Mouse (Mus musculus) c-Kit-positive CD71-negative TER-119-negative erythroid progenitor cells, embryonic 14.5 days (primary cell): ENCODE results near the gene Slc27a5.

Source experiments
- DNase-seq: peaks from one replicate; pipeline ENCODE4 v3.0.0-alpha.2; 2013; ENCODE audit warnings: low read depth

Gene Slc27a5

DNA sequence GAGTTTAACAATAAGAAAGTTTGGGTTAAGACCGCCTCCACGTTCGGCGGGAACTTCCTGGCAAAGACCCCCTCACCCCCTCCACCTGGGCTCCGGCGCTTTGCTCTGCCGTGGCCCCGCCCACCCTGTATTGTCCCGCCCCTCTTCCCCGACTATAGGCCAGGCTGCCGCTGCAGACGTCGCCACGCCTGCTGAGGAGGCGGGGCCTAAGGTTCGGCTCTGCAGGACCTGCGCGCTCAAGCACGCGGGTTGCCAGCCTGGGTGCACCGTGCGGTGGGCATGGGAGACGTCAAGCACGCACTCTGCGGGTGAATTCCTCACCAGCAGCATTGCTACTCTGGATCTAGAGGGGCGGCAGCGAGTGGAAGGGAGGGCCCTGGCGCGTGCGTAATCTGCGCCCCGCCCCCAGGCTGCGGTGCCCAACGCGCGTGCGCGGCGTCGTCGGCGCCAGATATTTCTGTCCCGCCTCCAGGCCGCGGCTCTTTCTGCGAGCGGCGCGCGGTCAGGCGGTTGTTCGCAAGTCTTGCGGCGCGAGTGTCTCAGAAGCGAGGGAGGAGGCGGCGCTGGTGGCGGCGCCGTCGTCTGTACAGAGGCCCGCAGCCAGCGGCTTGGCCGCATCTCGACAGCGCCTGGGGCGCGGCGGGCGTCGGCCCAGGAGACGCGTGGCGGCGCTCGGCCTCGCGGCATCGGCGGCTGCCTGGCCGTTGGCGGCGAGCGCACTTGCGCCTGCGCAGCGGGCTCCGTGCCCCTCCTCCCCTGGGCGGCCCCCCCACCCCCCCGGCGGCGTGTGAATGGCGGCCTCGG, 26.1 kb upstream of the Slc27a5 start:
- peak; percentile 82 for DNase-seq

DNA sequence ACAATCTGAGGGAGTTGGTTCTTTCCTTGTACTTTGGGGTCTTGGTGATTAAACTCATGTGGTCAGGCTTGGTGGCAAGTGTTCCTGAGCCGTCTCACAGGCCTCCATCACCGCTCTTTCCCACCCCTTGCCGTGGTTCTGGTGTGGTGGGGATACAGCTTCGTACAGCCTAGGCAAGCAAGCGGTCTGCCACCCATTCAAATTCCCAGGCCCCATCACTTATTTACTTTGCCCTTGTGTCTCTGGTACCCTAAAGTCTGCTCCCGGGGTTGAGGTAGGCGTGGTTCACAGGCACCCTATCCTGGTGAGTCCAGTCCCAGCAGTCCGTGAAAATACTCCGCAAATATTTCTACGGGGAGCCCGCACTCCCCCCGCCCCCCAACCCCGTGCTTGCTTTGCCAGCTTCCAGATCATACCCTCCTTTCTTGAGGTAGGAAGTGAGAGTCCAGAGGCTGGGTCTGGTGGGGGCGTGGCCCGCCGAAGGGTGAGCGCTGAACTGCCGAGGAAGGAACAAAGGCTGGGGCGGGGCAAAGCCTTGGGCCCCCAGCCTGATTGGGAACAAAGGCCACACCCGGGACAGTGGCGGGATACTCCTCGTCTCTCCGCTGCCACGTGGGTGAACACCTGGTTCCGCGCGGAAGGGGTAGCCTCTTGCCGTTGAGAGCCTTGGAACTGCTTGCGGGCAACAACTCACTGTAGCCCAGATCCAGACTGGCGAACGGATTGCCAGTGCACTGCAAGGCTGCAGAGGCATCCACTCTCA, 25.0 kb upstream of the Slc27a5 start:
- DNase-seq = peak; percentile 81

DNA sequence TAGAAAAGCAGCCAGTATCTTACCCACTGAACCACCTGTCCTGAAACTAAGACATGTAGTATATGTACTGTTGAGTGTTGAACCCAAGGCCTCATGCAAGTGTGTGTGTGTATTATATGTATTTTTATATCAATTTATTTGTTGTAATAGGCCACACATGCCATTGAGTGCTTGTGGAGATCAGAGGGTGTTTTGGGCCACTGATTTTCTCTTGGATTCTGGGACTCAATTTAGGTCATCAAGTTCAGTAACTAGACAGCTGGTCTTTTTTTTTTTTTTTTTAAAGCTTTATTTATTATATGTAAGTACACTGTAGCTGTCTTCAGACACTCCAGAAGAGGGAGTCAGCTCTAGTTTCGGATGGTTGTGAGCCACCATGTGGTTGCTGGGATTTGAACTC, 17.2 kb upstream of the Slc27a5 start:
- no peak for DNase-seq

- no peak for DNase-seq
Measured at GRCm38 (mm10) chr7:13014275-13014839, 16.4 kb upstream of the Slc27a5 start.

DNA sequence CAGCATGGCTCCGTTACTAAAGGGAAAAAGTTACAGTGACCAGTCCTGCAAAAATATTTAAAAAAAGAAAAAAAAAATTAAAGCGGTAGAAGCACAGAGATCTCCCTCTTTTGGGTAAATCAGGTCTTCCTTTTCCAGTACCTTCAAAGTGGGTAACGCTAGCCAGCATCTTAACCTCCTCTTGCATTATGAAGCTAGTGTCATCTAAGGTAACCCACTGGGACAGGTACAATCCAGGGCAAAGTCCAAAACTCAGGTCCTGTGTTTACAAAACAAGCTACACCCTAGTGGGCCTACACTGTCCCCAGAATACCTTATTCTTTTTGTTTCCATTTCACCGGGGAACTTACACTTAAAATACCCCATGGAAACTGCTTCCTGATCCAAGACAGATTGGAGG, 15.7 kb upstream of the Slc27a5 start:
- no peak for DNase-seq

GRCm38 (mm10) chr7:13010005-13010908, 12.3 kb upstream of the Slc27a5 start, which contains the start of gene Zbtb45:
Gene Zbtb45 (minus strand): TSS chr7:13010034.
- no peak for DNase-seq

- peak; percentile 89 for DNase-seq
Measured at GRCm38 (mm10) chr7:13009143-13010004, 11.4 kb upstream of the Slc27a5 start.

DNA sequence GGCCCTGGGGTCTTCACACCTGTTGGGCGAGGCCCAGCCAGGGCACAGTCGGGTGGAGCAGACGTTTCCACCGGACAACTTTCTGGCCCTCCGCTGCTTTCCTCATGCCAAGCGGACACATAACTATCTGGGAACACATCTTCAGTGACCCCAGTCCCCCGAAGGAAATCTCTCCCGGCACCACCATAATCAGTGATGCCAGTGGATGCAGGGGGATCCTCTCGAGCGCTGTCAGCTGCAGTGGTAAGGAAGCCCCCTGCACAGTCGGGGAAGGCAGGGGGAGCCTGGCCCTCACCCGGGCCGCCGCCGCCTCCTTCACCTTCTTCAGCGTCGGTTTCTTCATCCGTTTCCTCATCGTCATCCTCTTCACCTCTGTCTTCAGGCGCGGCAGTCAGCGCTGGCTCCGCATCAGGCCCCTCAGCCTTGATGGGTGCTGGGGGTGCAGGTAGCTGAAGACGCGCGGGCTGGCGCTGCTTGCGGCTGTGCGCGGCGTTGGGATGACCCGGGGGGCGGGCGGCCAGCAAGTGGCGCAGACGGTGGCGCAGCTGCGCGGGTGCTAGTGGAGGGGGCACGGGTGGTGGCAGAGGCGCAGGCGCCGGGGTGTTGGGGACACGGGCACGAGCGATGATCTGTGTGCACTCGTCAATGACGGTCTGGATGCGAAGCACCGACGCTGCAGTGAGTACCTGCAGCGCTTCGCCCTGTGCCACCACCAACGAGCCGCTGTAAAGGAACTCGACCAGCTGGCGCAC, 9.5 kb upstream of the Slc27a5 start:
- DNase-seq = no peak

DNA sequence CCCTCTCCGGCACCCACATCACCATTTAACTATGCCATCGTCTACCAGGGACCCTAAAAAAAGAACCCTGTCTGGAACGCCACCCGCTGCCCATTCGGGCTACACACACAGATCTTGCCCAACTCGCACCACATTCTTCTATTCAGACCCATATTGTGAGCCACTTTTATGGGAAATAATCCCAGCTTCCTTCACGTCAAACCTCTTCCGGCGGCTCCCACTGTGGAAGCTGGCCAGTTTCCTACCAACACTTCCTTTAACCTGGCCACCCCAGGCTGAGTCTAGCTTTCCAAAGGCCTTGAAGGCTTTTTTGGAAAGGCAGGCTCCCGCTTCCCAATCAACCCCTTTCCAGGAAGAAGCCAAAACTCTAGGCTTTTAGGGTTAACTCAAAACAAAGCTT, 8.5 kb upstream of the Slc27a5 start:
- DNase-seq = no peak

- DNase-seq = no peak
Measured at GRCm38 (mm10) chr7:13006011-13006410, 8.0 kb upstream of the Slc27a5 start.

- no peak for DNase-seq
Measured at GRCm38 (mm10) chr7:13003380-13003779, 5.4 kb upstream of the Slc27a5 start.

GRCm38 (mm10) chr7:13001584-13001983, 3.6 kb upstream of the Slc27a5 start:
- DNase-seq = no peak

GRCm38 (mm10) chr7:12998851-12999250, 859 bp upstream of the Slc27a5 start, which contains the start of gene Trim28:
Gene Trim28 (plus strand): TSS chr7:12999114.
- DNase-seq = no peak

- no peak for DNase-seq
Measured at GRCm38 (mm10) chr7:12997230-12997629, 762 bp downstream of the Slc27a5 start.

GRCm38 (mm10) chr7:12995862-12996261, 2.1 kb downstream of the Slc27a5 start:
- DNase-seq = no peak

- no peak for DNase-seq
Measured at GRCm38 (mm10) chr7:12993148-12993547, 4.8 kb downstream of the Slc27a5 start.

GRCm38 (mm10) chr7:12992222-12992621, 5.8 kb downstream of the Slc27a5 start:
- peak; percentile 56 for DNase-seq

DNA sequence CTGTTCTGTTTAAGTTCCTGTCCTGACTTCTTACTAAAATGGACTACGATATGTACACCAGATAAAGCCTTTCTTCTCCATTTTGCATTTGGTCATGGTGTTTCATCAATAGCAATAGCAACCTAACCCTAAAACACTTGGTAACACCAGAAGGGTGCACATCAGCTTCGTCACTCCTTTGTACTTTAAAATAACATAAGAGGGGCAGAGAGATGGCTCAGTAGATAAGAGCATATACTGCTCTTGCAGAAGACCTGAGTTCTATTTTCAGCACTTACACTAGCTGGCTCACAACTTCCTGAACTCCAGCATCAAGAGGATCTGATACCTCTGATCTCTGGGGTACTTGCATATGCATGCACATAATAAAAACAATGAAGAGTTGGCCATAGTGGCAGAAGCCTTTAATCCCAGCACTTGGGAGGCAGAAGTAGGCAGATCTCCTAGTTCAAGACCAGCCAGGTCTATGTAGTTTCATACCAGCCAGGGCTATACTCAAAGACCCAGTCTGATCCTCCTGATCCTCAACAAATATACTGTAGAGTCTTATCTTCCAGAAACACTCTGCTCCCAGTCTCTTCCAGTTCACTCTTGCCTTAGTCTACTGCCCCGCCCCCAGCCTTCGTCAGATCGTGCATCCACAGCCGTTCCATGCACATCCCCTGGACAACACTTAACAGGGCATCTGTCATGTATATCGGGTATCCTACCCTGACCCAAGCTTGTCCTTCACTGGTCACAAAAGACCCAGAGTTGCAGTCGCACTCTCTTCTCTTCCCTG, 10.4 kb downstream of the Slc27a5 start:
- no peak for DNase-seq

GRCm38 (mm10) chr7:12986906-12987305, 11.1 kb downstream of the Slc27a5 start:
- no peak for DNase-seq
